Mouse (Mus musculus): ENCODE data around the gene Aldh9a1. TPM values are rescaled to one million over a fixed set of nuclear protein-coding genes. Genes with fewer than 3 reads are reported as not detected.

Aldh9a1 gene
- polyA plus RNA-seq, 1 experiment from 2014 or later: 204 TPM

DNA sequence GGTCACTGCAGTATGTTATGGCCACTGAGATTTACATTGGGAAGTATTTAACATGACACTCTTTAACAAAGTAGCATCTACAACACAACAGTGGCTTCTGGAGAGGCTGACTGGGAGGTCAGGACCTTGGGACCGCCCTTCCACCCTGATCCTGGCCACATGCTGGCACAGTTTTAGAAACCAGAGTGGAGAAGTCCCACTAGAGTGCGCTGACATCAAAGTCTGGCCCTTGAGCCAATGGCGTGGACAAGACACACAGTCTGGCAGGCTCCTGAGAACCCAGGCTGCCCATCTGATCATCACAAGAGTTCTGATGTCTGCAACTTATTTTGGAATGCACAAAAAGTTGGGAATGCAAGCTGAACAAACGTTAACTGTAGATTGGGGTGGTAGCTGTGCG lies 30.0 kb downstream of the Aldh9a1 start:
- 74% methylated on average over 5 of the region's 5 CpGs for WGBS
- peaks cover 39% of the 10 kb centered on the region for H3K4me1 ChIP-seq (ENCODE audit: control insufficient read depth, insufficient read depth, low read length)
- no peak overlapping the region for H3K27ac ChIP-seq (ENCODE audit: low read length)
- H3K27me3 ChIP-seq (replicated peaks; ENCODE audit: control insufficient read depth, insufficient read depth, low read length): no peaks in the 10 kb centered on the region
- H3K36me3 ChIP-seq (ENCODE audit: control insufficient read depth, insufficient read depth, low read length): 0 out of 2 replicates have a peak, but pooled peaks cover 4% of the 10 kb centered on the region
- no peak overlapping the region for H3K4me2 ChIP-seq (ENCODE audit: low read depth, low read length)
- no peak for ATAC-seq
- H3K9me3 ChIP-seq (ENCODE audit: control insufficient read depth, low read length): no peaks in the 10 kb centered on the region
- no peak overlapping the region for H3K9ac ChIP-seq (ENCODE audit: low read depth, low read length)
- no peak overlapping the region for H3K4me3 ChIP-seq (ENCODE audit: low read length)

DNA sequence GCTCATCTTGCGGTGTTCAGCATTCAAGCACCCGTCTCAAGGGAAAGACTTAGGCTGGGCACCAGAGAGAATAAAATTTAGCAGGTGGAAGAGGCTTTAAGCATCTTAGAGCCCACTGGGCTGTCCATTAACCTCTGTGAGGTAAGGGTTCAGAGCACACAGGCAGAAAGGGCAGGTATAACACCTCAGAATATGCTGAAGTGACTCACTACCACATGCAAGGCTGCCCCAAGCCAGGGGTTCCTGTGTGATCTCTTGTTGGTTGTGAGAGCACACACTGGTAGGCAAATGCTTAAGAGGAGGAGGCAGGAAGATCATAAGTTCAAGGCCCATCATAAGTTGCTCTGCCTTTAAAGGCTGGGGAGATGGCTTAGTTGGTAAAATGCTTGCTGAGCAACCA lies 30.4 kb downstream of the Aldh9a1 start:
- H3K4me2 ChIP-seq (ENCODE audit: low read depth, low read length): no peak overlapping the region
- H3K27ac ChIP-seq (ENCODE audit: low read length): no peak overlapping the region
- no peak overlapping the region for H3K4me3 ChIP-seq (ENCODE audit: low read length)
- WGBS: 86% methylated on average over 2 of the region's 2 CpGs
- peaks cover 36% of the 10 kb centered on the region for H3K4me1 ChIP-seq (ENCODE audit: control insufficient read depth, insufficient read depth, low read length)
- no peak for ATAC-seq
- no peaks in the 10 kb centered on the region for H3K9me3 ChIP-seq (ENCODE audit: control insufficient read depth, low read length)
- 0 out of 2 replicates have a peak, but pooled peaks cover 4% of the 10 kb centered on the region for H3K36me3 ChIP-seq (ENCODE audit: control insufficient read depth, insufficient read depth, low read length)
- H3K27me3 ChIP-seq (replicated peaks; ENCODE audit: control insufficient read depth, insufficient read depth, low read length): no peaks in the 10 kb centered on the region
- no peak overlapping the region for H3K9ac ChIP-seq (ENCODE audit: low read depth, low read length)

DNA sequence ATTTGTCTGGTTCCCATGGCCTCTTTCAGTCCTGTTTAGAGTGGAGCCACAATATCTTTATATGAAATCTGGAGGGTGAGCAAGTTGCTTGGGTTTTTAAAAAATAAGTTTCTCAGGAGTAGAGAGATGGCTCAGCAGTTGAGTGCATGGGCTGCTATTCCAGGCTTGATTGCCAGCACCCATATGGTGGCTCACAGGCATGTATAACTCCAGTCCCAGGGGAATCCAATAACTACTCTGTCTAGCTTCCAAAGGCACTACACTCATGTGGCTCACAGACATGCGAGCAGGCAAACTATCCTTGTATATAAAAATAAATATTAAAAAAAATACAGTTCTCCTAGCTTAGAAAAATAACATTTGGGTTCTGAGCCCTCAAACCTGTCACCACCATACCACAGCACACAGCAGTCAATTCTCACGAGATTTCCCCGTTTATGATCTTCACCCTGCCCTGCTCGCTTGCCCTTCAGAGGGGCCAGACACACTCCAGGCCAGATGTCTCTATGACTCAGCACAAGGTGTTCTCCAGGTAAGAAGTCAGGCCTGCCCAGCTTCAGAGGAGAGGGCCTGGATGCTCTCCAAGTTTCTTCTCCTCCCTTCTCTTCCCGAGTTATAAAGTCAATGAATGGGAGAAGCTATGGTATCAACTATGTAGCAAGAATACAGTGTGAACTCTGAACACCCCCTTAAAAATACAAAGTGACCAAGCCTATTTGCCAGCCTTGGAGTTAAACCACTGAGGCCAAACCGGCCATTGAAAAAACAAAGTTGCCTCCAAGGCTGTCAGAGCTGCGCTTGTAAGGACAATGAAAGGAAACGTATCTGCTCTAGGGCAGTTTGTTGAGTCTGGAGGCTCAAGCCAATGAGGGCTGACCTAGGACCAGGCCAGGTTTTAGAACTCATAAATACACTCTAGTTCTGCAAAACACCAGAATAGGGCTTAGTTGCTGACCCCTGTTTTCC lies 31.5 kb downstream of the Aldh9a1 start:
- Histone ChIP-seq H3K9ac (ENCODE audit: low read depth, low read length) (no peak overlapping the region), H3K27ac (ENCODE audit: low read length) (peak overlapping the region; percentile 76), H3K9me3 (ENCODE audit: control insufficient read depth, low read length) (no peaks in the 10 kb centered on the region), H3K36me3 (ENCODE audit: control insufficient read depth, insufficient read depth, low read length) (0 out of 2 replicates have a peak, but pooled peaks cover 4% of the 10 kb centered on the region), H3K4me3 (ENCODE audit: low read length) (no peak overlapping the region), H3K4me2 (ENCODE audit: low read depth, low read length) (no peak overlapping the region), H3K4me1 (ENCODE audit: control insufficient read depth, insufficient read depth, low read length) (peaks cover 39% of the 10 kb centered on the region), H3K27me3 (replicated peaks; ENCODE audit: control insufficient read depth, insufficient read depth, low read length) (no peaks in the 10 kb centered on the region)
- WGBS: 67% methylated on average over 8 of the region's 8 CpGs
- ATAC-seq: peak; percentile 56

DNA sequence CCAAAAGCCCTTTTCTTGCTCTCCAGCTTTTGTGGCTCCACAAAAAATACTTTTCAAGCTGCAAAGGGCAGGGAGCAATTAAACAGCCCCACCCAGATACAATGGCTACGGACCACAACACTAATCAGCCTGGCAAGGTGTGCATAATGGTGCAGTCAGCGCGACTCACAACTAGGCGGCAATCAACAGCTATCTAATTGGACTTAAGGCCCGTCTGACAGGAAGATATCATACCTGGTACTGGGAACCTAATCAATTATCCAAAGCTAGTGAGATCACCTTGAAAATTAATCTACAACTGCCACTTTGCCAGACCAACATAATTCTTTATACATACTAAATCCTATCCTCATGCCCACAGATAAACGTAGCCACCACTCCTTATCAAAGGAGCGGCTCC lies 32.5 kb downstream of the Aldh9a1 start:
- Histone ChIP-seq H3K4me2 (ENCODE audit: low read depth, low read length) (no peak overlapping the region), H3K4me3 (ENCODE audit: low read length) (no peak overlapping the region), H3K9ac (ENCODE audit: low read depth, low read length) (no peak overlapping the region), H3K36me3 (ENCODE audit: control insufficient read depth, insufficient read depth, low read length) (no peaks in the 10 kb centered on the region), H3K4me1 (ENCODE audit: control insufficient read depth, insufficient read depth, low read length) (peaks cover 36% of the 10 kb centered on the region), H3K9me3 (ENCODE audit: control insufficient read depth, low read length) (no peaks in the 10 kb centered on the region), H3K27me3 (replicated peaks; ENCODE audit: control insufficient read depth, insufficient read depth, low read length) (no peaks in the 10 kb centered on the region), H3K27ac (ENCODE audit: low read length) (peak overlapping the region; percentile 76)
- WGBS: 60% methylated on average over 7 of the region's 7 CpGs
- no peak for ATAC-seq

DNA sequence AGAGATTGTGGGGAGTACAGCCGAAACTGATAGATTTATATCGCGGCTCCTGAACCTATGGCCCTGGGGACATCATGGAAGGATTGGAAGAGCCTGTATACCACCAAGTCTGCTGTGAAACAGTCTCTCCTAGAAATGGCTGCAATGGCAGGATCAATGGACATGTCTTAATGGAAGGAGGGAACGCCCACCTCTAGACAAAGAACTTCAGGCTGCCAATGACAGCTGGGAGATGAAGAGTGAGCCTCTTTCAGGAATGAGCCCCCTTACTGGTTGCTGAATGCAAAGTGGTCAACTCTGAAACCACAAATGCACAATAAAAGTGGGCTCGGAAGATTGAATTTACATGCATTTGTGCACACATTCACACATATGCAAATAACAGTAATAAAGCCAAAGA lies 33.0 kb downstream of the Aldh9a1 start:
- Histone ChIP-seq H3K4me1 (ENCODE audit: control insufficient read depth, insufficient read depth, low read length) (peaks cover 33% of the 10 kb centered on the region), H3K27me3 (replicated peaks; ENCODE audit: control insufficient read depth, insufficient read depth, low read length) (no peaks in the 10 kb centered on the region), H3K9me3 (ENCODE audit: control insufficient read depth, low read length) (no peaks in the 10 kb centered on the region), H3K4me2 (ENCODE audit: low read depth, low read length) (no peak overlapping the region), H3K36me3 (ENCODE audit: control insufficient read depth, insufficient read depth, low read length) (no peaks in the 10 kb centered on the region), H3K27ac (ENCODE audit: low read length) (peak overlapping the region; percentile 65), H3K4me3 (ENCODE audit: low read length) (no peak overlapping the region), H3K9ac (ENCODE audit: low read depth, low read length) (no peak overlapping the region)
- 84% methylated on average over 5 of the region's 5 CpGs for WGBS
- no peak for ATAC-seq

DNA sequence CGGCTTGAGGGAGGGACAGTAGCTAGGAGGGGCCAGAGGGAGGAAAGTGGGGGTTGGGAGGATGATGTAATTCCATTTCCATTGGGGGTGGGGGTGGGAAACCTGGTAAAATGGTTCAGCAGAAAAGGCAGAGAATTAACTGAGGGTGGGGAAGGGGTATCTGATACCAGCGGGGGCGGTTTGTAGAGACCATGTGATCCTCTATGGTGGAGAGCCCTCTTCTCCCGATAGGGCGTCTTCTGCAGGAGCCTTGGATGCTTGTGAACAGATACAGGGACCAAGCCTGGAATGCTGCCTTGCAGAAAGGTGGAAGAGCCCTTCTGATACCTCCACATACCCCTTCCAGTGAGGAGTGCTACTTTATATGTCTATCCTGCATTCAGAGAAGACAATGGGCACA lies 33.4 kb downstream of the Aldh9a1 start:
- no peak for ATAC-seq
- Histone ChIP-seq H3K4me2 (ENCODE audit: low read depth, low read length) (no peak overlapping the region), H3K4me1 (ENCODE audit: control insufficient read depth, insufficient read depth, low read length) (peaks cover 35% of the 10 kb centered on the region), H3K9ac (ENCODE audit: low read depth, low read length) (no peak overlapping the region), H3K36me3 (ENCODE audit: control insufficient read depth, insufficient read depth, low read length) (no peaks in the 10 kb centered on the region), H3K9me3 (ENCODE audit: control insufficient read depth, low read length) (no peaks in the 10 kb centered on the region), H3K27me3 (replicated peaks; ENCODE audit: control insufficient read depth, insufficient read depth, low read length) (no peaks in the 10 kb centered on the region), H3K27ac (ENCODE audit: low read length) (peak overlapping the region; percentile 65), H3K4me3 (ENCODE audit: low read length) (no peak overlapping the region)
- 81% methylated on average over 5 of the region's 5 CpGs for WGBS

DNA sequence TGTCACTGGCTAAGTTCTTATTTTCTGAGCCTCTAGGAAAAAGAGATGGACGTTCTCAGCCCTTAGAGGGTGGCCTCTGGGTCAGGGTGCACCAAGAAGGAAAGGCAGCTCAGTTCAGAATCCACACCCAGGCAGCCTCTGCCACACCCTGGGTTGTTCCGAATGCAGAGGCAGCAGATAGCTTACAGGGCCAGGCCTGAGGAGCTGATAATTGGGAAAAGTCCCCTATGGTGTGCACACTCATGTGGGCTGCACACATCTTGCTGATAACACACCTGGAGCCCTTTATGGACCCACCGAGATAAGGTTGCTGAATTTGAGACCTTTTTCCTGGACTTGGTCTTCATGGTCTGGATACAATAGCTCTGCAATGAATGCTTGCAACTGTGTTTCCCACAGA lies 34.4 kb downstream of the Aldh9a1 start:
- 42% methylated on average over 3 of the region's 3 CpGs for WGBS
- Histone ChIP-seq H3K4me1 (ENCODE audit: control insufficient read depth, insufficient read depth, low read length) (peaks cover 36% of the 10 kb centered on the region), H3K36me3 (ENCODE audit: control insufficient read depth, insufficient read depth, low read length) (no peaks in the 10 kb centered on the region), H3K9me3 (ENCODE audit: control insufficient read depth, low read length) (no peaks in the 10 kb centered on the region), H3K27me3 (replicated peaks; ENCODE audit: control insufficient read depth, insufficient read depth, low read length) (no peaks in the 10 kb centered on the region), H3K27ac (ENCODE audit: low read length) (peak overlapping the region; percentile 84), H3K4me3 (ENCODE audit: low read length) (no peak overlapping the region), H3K9ac (ENCODE audit: low read depth, low read length) (no peak overlapping the region), H3K4me2 (ENCODE audit: low read depth, low read length) (no peak overlapping the region)
- peak; percentile 90 for ATAC-seq

DNA sequence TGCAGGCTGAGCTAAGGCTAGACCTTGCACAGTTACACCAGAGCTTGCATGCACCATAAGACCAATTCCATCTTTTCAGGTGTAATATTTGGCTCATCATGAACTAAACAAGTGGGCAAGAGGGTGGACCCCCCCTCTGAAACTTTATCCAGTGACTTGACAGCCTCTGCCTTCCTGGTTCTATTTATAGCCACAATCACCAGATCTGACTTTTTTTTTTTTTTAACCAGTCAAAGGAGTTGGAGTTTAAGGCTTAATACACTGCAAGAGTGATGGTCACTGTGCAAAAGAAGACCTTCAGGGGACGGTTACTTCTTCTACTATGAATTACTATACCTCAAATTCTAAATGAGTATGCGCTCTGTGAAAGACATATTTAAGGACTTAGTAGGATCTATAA lies 35.4 kb downstream of the Aldh9a1 start:
- Histone ChIP-seq H3K4me2 (ENCODE audit: low read depth, low read length) (no peak overlapping the region), H3K36me3 (ENCODE audit: control insufficient read depth, insufficient read depth, low read length) (no peaks in the 10 kb centered on the region), H3K4me3 (ENCODE audit: low read length) (no peak overlapping the region), H3K27me3 (replicated peaks; ENCODE audit: control insufficient read depth, insufficient read depth, low read length) (no peaks in the 10 kb centered on the region), H3K27ac (ENCODE audit: low read length) (peak overlapping the region; percentile 84), H3K9me3 (ENCODE audit: control insufficient read depth, low read length) (no peaks in the 10 kb centered on the region), H3K4me1 (ENCODE audit: control insufficient read depth, insufficient read depth, low read length) (peaks cover 38% of the 10 kb centered on the region), H3K9ac (ENCODE audit: low read depth, low read length) (no peak overlapping the region)
- no peak for ATAC-seq
- 84% methylated on average over 2 of the region's 2 CpGs for WGBS

DNA sequence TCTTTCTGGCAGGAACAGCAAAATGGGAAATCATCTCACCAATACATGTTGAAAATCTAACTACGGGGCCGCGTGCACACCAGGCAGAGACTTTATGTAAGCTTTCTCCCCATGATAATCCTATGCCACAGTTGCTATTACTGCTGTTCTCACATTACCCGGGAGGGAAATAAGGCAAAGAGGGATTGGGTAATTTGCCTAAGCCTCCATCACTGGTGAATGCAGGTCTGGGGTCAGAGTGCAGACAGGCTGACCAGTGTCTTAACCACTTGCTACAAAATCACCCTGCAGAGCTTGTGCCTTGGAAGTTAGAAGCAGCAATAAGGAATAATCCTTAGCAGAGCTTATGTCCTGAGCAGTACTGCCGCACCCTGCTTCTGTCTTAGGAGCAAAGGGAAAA lies 35.8 kb downstream of the Aldh9a1 start:
- Histone ChIP-seq H3K4me1 (ENCODE audit: control insufficient read depth, insufficient read depth, low read length) (peaks cover 43% of the 10 kb centered on the region), H3K9ac (ENCODE audit: low read depth, low read length) (0 out of 2 replicates have a peak overlapping the region, but pooled peaks have one; percentile 1), H3K9me3 (ENCODE audit: control insufficient read depth, low read length) (no peaks in the 10 kb centered on the region), H3K36me3 (ENCODE audit: control insufficient read depth, insufficient read depth, low read length) (no peaks in the 10 kb centered on the region), H3K27ac (ENCODE audit: low read length) (peak overlapping the region; percentile 38), H3K27me3 (replicated peaks; ENCODE audit: control insufficient read depth, insufficient read depth, low read length) (no peaks in the 10 kb centered on the region), H3K4me2 (ENCODE audit: low read depth, low read length) (no peak overlapping the region), H3K4me3 (ENCODE audit: low read length) (no peak overlapping the region)
- WGBS: 70% methylated on average over 5 of the region's 5 CpGs
- ATAC-seq: no peak
